Mouse (Mus musculus) bone marrow macrophage, adult 2 months (primary cell): ENCODE data around the gene Calcoco1. TPM values are rescaled to one million over a fixed set of nuclear protein-coding genes. Genes with fewer than 3 reads are reported as not detected.
"Not testable (repeated sequence)": the region's sequence is repeated elsewhere in the genome, so short reads cannot be mapped to it uniquely, and the experiment has no call there.

Source experiments
- H3K27ac ChIP-seq: 2 replicates; pipeline ENCODE4 v1.5.1; 2012; ENCODE audit warnings: low read depth, low read length; ENCODE audit not compliant: insufficient read depth
- H3K4me1 ChIP-seq: 2 replicates; pipeline ENCODE4 v1.6.1; 2012; ENCODE audit warnings: low read length; ENCODE audit not compliant: control insufficient read depth, insufficient read depth
- H3K4me3 ChIP-seq: 2 replicates; pipeline ENCODE4 v1.5.1; 2012; ENCODE audit warnings: mild to moderate bottlenecking, low read length, moderate library complexity; ENCODE audit not compliant: insufficient read depth
- CTCF ChIP-seq: IDR thresholded peaks from 2 replicates; pipeline ENCODE4 v1.5.1; 2012; ENCODE audit warnings: low read depth, mild to moderate bottlenecking, low read length, moderate library complexity
- POLR2A ChIP-seq: IDR thresholded peaks from 2 replicates; pipeline ENCODE4 v1.6.1; 2012; ENCODE audit warnings: mild to moderate bottlenecking, low read depth, low read length, borderline replicate concordance
- polyA plus RNA-seq: library from polyadenylated mRNA; stranded (reverse); fragments of >200 nt; gene quantifications from 2 replicates; pipeline ENCODE4 v1.2.4, GENCODE M21; 2012; ENCODE audit not compliant: missing spikeins, insufficient read depth, insufficient read length

Calcoco1 gene
- polyA plus RNA-seq, 1 experiment: 72.9 TPM

DNA sequence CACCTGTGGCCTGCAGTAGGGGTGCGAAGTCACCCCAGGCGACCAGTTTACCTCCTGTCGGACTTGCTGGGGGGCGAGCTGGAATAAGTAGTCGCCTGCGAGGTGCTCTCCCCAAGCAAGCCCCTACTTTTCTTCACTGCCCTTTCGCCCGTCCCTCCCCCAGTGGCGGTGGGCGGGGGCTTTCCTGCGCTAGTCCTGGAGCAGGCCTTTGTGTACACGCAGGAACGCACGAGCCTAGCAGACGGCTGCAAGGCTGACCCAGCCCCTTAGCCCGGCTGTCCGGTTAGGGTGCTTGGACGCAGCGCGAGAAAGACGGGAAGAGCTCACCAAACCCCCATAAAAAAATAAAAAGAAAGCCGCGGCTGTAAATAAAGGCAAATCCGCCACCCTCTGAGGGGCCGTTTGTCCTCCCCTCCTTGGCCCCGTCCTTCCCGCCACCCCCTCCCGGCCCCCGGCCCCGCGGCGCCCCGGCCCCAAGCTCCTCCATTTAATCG is 50.2 kb downstream of the Calcoco1 start:
- no peak for TF ChIP-seq POLR2A
- TF ChIP-seq CTCF: no peak
- Histone ChIP-seq H3K27ac (no peak overlapping the region), H3K4me1 (peaks cover 9% of the 10 kb centered on the region), H3K4me3 (no peak overlapping the region)

DNA sequence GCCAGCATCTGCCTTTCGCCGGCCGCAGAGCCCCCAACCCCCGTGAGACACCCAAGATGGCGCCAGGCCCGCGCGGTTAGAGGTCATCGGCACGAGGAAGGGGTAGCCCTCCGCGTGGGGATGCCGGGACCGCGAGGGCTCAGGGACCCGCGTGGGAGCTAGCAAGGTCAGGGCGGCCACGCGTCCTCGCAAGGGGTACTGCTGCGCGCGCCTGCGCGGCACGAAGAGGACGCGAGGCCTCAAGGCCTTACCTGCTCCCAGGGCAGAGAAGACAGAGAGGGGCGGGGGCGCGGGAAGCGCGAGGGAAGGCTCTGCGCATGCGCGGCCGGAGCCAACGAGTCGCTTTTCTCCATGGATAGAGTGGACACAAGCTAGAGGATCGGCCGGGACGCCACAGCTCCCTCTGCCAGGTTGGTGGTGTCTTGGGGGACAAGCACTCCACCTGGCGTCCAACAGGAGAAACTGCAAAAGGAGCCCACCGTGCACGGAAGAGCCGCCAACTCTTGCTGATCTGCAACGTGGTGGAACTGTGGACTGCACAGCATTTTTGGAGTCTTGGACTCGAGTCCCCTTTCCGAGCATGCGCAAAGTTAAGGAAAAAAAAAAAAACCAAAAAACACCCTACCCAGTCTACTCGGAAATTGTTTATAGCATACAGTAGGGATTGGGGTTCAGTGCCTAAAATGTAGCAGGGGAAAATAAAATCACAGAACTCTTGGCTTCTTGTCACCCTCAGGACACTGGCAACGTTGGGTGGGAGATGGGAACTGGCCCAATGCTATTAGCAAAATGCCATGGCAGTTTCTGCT is 51.0 kb downstream of the Calcoco1 start:
- no peak for TF ChIP-seq POLR2A
- TF ChIP-seq CTCF: peak; percentile 98
- H3K27ac ChIP-seq: peak overlapping the region; percentile 81
- H3K4me3 ChIP-seq: peak overlapping the region; percentile 94
- H3K4me1 ChIP-seq: peaks cover 9% of the 10 kb centered on the region

DNA sequence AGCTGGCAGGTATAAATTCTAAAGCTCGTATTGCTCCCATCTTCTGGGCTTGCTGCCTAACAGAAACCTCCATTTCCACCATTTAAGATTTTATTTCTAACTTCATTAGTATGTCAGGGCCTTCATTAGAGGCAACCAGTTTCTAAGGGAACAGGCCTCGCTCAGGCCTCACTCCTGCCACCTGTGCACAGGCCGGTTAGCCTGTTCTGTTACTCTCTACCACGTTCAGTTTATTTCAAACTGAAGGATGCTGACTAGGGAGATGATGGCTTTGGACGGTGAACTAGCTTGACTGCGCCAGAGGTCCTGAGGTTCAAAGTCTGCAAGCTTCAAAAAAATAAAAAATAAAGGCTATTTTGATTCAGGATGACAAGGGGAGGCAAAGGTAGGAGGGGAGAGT is 51.7 kb downstream of the Calcoco1 start:
- TF ChIP-seq POLR2A: no peak
- TF ChIP-seq CTCF: no peak
- Histone ChIP-seq H3K4me3 (peak overlapping the region; percentile 94), H3K4me1 (peaks cover 9% of the 10 kb centered on the region), H3K27ac (peak overlapping the region; percentile 81)

DNA sequence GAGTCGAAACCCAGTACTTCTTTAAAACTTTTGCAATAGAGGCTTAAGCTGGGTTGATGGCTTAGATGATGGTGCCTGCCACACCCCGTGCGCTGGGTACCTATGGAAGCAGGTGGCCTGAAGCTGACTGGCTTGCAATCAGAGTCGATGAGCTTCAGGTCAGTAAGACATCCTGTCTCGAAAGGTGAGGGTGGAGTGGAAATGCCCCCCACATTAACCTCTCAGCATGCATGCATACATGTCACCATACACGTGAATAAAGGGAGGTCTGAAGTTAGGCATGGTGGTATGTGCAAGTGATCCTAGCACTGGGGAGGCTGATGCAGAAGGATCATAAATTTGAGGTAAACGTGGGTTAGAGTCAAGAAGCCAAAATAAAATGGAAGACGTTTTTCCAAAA is 52.4 kb downstream of the Calcoco1 start:
- peak overlapping the region; percentile 17 for H3K4me3 ChIP-seq
- H3K4me1 ChIP-seq: peaks cover 9% of the 10 kb centered on the region
- TF ChIP-seq POLR2A (no peak), CTCF (no peak)
- H3K27ac ChIP-seq: no peak overlapping the region

DNA sequence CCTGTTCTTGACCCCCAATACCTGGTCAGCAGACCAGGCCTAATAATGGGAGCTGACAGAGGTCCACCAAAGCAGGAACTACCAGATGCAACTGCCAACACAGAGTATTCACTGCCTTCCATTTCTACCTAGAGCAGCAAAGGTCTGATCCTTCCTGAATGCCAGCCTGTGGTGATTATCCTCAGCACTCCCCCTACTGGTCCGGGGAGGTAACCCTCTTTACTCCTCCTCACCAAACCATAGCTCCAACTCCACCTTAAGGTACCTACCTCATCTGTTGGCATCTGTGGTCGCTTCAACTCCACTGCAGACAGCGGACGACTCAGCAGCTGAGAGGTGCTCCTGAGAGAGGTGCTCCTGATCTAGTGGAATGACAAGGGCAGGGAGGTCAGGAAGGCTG is 56.5 kb downstream of the Calcoco1 start:
- Histone ChIP-seq H3K4me3 (no peak overlapping the region), H3K27ac (no peak overlapping the region), H3K4me1 (peaks cover 6% of the 10 kb centered on the region)
- TF ChIP-seq POLR2A: no peak
- peak; percentile 60 for TF ChIP-seq CTCF

DNA sequence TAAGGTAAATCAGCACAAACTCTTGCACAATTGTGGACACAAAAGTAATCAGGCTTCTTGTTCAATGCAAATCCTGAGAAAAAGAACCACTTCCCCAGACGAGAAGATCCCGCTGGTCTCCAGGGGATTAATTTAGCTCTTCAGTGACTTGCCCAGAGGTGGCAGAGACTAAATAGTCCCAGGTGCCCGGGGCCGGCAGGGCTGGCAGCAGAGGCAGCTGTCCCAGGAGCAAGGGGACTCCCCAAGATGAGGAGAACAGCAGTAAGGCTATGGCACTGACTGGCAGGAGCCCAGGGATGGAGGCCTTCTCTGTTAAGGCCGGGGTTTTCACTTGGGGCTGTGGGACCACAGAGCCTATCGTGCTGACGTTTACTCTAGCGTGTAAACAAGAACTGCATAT is 58.2 kb downstream of the Calcoco1 start:
- TF ChIP-seq CTCF (no peak), POLR2A (no peak)
- H3K4me1 ChIP-seq: no peaks in the 10 kb centered on the region; the same call in 1 of the 2 replicates
- H3K27ac ChIP-seq: no peak overlapping the region
- no peak overlapping the region for H3K4me3 ChIP-seq

DNA sequence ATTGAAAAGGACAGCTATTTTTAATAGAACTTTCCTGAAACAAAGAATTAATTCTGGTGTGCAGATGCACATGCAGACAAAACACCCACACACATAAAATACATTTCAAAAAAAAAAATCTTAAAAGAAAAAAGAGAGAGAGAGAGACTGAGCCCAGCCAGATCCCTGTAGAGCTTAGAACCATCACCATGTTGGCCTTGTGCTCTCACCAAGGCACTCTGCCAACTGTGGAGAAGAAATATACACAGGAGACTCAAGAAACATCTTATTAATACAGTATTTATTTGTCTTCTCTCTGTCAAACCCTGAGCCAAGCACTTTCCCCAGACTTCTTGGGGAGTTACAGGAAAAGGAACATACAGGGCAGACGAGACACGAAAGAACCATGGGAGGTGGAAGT is 59.4 kb downstream of the Calcoco1 start:
- H3K4me1 ChIP-seq, H3K27ac ChIP-seq, H3K4me3 ChIP-seq: not testable (repeated sequence)

DNA sequence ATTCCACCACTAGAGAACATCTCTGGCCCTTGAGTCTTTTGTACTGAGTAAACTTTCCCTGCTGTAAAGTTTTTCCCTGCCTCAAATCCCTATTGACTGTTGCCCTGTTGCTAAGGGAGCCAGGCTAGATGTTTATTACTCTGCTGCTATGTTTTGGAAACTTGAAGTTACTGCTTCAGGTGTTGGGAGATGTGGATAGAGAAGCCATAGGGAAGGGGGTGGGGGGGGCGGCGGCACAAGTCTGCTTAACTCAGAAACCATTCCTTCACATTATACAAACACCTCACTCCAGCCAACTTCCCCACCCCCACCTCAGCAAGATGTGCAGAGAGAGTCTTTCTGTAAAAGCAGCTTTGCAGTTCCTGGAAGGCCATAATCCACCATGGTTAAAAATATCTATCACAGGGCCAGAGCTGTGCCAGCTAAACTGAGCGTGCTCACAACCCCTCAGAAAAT is 64.0 kb downstream of the Calcoco1 start:
- Histone ChIP-seq H3K27ac (no peak overlapping the region), H3K4me3 (no peak overlapping the region), H3K4me1 (peaks cover 11% of the 10 kb centered on the region; the same call in 1 of the 2 replicates)
- TF ChIP-seq POLR2A: no peak

Other genes starting within 250 kb of the Calcoco1 start
- gene Gm10337, start 218.5 kb downstream of the Calcoco1 start, polyA plus RNA-seq: not detected in 2 replicates
- 17.4 and 17.5 TPM in 2 replicates for gene Map3k12, start 205.1 kb downstream of the Calcoco1 start, polyA plus RNA-seq
- 24.9 and 33.9 TPM in 2 replicates for gene Tarbp2, start 204.0 kb downstream of the Calcoco1 start, polyA plus RNA-seq
- gene Npff, start 197.2 kb downstream of the Calcoco1 start, polyA plus RNA-seq: 7.3 and 9.1 TPM in 2 replicates
- not detected in 2 replicates for gene Gm28047, start 97.1 kb downstream of the Calcoco1 start, polyA plus RNA-seq
- 95.4 and 102 TPM in 2 replicates for gene Atf7, start 96.7 kb downstream of the Calcoco1 start, polyA plus RNA-seq
- gene Atp5g2, start 49.8 kb downstream of the Calcoco1 start, polyA plus RNA-seq: 134 and 175 TPM in 2 replicates
- not detected in 2 replicates for gene Hoxc13, start 198.9 kb upstream of the Calcoco1 start, polyA plus RNA-seq
- not detected in 2 replicates for gene Hoxc12, start 214.6 kb upstream of the Calcoco1 start, polyA plus RNA-seq
- not detected in 2 replicates for gene Hoxc11, start 232.2 kb upstream of the Calcoco1 start, polyA plus RNA-seq
- gene Hoxc10, start 244.6 kb upstream of the Calcoco1 start, polyA plus RNA-seq: 0.28 TPM in 1 of 2 replicates, not detected in the other
- gene Hoxc5, start 245.3 kb upstream of the Calcoco1 start, polyA plus RNA-seq: not detected in 2 replicates